Mouse (Mus musculus) heart, embryonic 16.5 days (tissue): ENCODE data around the gene Cryz. TPM values are rescaled to one million over a fixed set of nuclear protein-coding genes. Genes with fewer than 3 reads are reported as not detected.
A peak's percentile ranks its signal among the peaks of the same experiment; 100 is the strongest.

Source experiments
- ATAC-seq: fragments of 200-750 bp; cut with Nextera tagmentation; replicated peaks from 2 replicates; pipeline ENCODE4 v1.8.0; 2017; ENCODE audit warnings: moderate number of reproducible peaks; ENCODE audit not compliant: insufficient read depth, low FRiP score; ENCODE audit errors: extremely low read depth
- H3K27ac ChIP-seq: fragments of 300-500 bp; sonication (generic); 2 replicates; pipeline ENCODE4 v1.5.1; 2014; ENCODE audit warnings: mild to moderate bottlenecking, low read length, control low read depth, moderate library complexity
- H3K27me3 ChIP-seq: fragments of 300-500 bp; sonication (generic); 2 replicates; pipeline ENCODE4 v1.6.1; 2014; ENCODE audit warnings: low read length, mixed read lengths; ENCODE audit not compliant: control insufficient read depth, insufficient read depth
- H3K36me3 ChIP-seq: fragments of 300-500 bp; sonication (generic); 2 replicates; pipeline ENCODE4 v1.6.1; 2014; ENCODE audit not compliant: control insufficient read depth, insufficient read depth
- H3K4me1 ChIP-seq: fragments of 300-500 bp; sonication (generic); 2 replicates; pipeline ENCODE4 v1.6.1; 2014; ENCODE audit warnings: low read length, mixed read lengths; ENCODE audit not compliant: control insufficient read depth, insufficient read depth
- H3K4me2 ChIP-seq: fragments of 300-500 bp; sonication (generic); 2 replicates; pipeline ENCODE4 v1.6.1; 2014; ENCODE audit warnings: low read depth, mild to moderate bottlenecking, control low read depth, low read length
- H3K4me3 ChIP-seq: fragments of 300-500 bp; sonication (generic); 2 replicates; pipeline ENCODE4 v1.5.1; 2014; ENCODE audit warnings: mild to moderate bottlenecking, control low read depth, low read length
- H3K9ac ChIP-seq: fragments of 300-500 bp; sonication (generic); 2 replicates; pipeline ENCODE4 v1.6.1; 2014; ENCODE audit warnings: low read length, control low read depth
- H3K9me3 ChIP-seq: fragments of 300-500 bp; sonication (generic); replicated peaks from 2 replicates; pipeline ENCODE4 v1.6.1; 2016; ENCODE audit warnings: low read length; ENCODE audit not compliant: control insufficient read depth
- WGBS: fragments of 180-500 bp; shearing (Covaris S2); extraction: QIAGEN DNeasy Blood & Tissue Kit; methylation state at CpG from one replicate; pipeline ENCODE4 v1.1.7; 2014; 5-methylcytosine and 5-hydroxymethylcytosine counted together
- polyA plus RNA-seq: library from polyadenylated mRNA; unstranded; fragments of >200 nt; fragmentation: Nextera tagmentation; extraction: Ambion mirVana; gene quantifications from 2 replicates; pipeline ENCODE4 v1.2.1, GENCODE M21; 2015

Cryz gene
- polyA plus RNA-seq, 1 experiment from 2014 or later: 10.2 TPM

DNA sequence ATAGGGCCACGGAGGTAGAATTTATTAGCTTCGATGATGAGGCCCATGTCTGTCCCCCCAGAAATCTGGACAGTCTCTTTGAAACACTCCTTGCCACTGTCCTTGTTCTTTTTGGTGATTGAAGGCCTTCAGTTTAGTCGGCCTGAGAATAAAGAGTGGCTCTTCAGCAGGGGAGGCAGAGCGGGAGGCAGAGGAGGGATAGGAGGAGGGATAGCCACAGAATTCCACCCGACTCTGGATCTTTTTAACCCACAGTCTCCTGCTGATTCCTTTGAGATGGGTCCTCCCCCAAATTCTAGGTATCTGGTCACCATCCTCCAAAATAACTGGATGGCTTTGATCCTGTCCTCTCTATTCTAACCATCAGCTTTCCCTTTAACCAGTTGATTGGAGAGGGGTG, 56.9 kb downstream of the Cryz start:
- Histone ChIP-seq H3K4me2 (no peak overlapping the region), H3K27ac (no peak overlapping the region), H3K36me3 (no peaks in the 10 kb centered on the region), H3K9me3 (no peaks in the 10 kb centered on the region), H3K9ac (no peak overlapping the region), H3K27me3 (peaks cover 10% of the 10 kb centered on the region), H3K4me3 (no peak overlapping the region), H3K4me1 (no peaks in the 10 kb centered on the region; the same call in 1 of the 2 replicates)
- no peak for ATAC-seq
- 70% methylated on average over 5 of the region's 5 CpGs for WGBS

DNA sequence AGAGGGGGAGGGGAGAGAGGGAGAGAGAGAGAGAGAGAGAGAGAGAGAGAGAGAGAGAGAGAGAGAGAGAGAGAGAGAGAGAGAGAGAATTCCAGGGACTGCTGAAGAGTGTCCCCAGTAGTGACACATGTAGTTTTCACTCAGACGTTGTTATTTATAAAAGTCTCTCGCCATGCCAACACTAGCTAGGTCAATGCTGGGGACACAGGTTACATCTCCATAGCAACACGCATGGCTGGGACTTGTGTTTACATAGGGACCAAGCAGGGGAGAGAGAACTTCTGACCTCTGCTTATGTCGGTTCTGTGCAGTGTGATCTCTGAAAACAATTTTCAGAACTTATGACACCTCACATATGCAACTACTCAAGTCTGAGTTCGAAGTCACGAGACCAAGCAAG, 57.8 kb downstream of the Cryz start:
- Histone ChIP-seq H3K9me3 (no peaks in the 10 kb centered on the region), H3K4me2 (no peak overlapping the region), H3K4me3 (no peak overlapping the region), H3K9ac (no peak overlapping the region), H3K4me1 (no peaks in the 10 kb centered on the region; the same call in 1 of the 2 replicates), H3K36me3 (no peaks in the 10 kb centered on the region), H3K27ac (no peak overlapping the region), H3K27me3 (peaks cover 10% of the 10 kb centered on the region)
- no peak for ATAC-seq
- 45% methylated on average over 6 of the region's 6 CpGs for WGBS

DNA sequence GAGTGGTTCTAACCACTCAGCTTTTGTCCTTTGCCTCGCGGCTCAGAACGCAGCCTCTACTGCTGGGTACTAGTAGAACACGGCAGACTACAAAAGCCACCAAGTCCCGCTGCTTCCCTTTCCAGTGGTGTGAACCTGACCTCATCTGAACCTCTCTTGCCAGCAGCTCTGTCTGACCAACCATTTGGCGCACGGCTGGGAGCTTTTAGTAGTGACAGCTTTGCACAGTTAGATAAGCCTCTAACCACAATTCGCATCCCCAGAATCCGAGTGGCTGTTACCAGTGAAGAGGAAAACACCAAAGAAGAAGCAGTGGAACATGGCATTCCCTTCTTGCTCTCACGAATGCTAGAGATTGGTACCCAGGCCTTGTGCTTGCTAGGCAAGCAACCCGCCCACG, 58.4 kb downstream of the Cryz start:
- no peak for ATAC-seq
- H3K27ac ChIP-seq: no peak overlapping the region

DNA sequence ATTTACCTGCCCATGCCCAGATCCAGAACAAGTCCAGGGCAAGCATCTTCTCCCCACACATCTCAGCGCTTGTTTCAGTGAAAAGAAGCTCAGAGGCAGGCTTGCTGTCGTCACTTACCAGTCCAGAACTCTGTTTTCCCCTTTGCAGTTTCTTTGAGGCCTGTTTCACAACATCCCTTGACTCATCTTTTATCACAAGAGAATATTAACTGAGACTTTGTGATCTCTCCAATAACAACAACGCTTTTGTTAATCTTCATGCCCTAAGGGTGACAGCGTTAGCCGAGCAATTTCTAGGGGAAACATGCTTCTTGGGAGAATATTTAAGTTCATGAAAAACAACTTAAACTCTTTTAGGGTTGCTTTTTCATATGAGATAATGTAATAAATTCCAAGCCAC, 59.2 kb downstream of the Cryz start:
- 80% methylated on average over 5 of the region's 5 CpGs for WGBS
- Histone ChIP-seq H3K36me3 (no peaks in the 10 kb centered on the region), H3K9ac (no peak overlapping the region), H3K27me3 (peaks cover 6% of the 10 kb centered on the region), H3K4me1 (no peaks in the 10 kb centered on the region; the same call in 1 of the 2 replicates), H3K4me2 (no peak overlapping the region), H3K4me3 (no peak overlapping the region), H3K9me3 (no peaks in the 10 kb centered on the region), H3K27ac (no peak overlapping the region)
- ATAC-seq: no peak

More for the DNA sequence above, 58.4 kb downstream of the Cryz start:
- Histone ChIP-seq H3K36me3 (no peaks in the 10 kb centered on the region), H3K9me3 (no peaks in the 10 kb centered on the region), H3K27me3 (peaks cover 8% of the 10 kb centered on the region), H3K4me2 (no peak overlapping the region), H3K4me1 (no peaks in the 10 kb centered on the region; the same call in 1 of the 2 replicates), H3K9ac (no peak overlapping the region), H3K4me3 (no peak overlapping the region)
- 51% methylated on average over 12 of the region's 12 CpGs for WGBS

DNA sequence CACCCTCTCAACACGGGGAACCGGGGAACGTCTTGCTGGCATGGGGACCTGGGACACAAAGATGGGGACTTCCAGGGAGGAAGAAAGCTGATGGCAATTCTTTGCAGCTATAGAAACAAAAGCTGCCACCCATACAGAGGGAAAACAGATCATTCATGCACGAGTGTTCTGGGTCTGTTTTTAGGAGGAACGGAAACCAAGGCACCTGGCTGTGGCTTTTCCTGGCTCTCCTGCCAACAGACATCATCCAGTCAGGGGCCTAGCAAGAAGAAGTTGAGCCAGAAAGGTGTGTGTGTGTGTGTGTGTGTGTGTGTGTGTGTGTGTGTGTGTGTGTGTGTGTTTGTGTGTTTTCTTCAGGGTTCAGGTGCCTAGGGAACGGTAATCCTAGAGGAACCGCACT, 67.0 kb downstream of the Cryz start, which contains the start of gene Erich3:
Erich3 (plus strand) TSS at position 315 of the 400 bp plus-strand sequence.
- Histone ChIP-seq H3K4me2 (peak within 1 kb of the TSS; percentile 78), H3K9me3 (no peaks in the 10 kb centered on the region), H3K4me1 (no peaks in the 10 kb centered on the region), H3K27ac (no peak within 1 kb of the TSS), H3K4me3 (peak within 1 kb of the TSS; percentile 46), H3K27me3 (peaks cover 28% of the 10 kb centered on the region), H3K36me3 (no peaks in the 10 kb centered on the region), H3K9ac (peak within 1 kb of the TSS; percentile 56; the same call in 1 of the 2 replicates)
- ATAC-seq: peak; percentile 44
- WGBS: 30% methylated on average over 6 of the region's 7 CpGs

DNA sequence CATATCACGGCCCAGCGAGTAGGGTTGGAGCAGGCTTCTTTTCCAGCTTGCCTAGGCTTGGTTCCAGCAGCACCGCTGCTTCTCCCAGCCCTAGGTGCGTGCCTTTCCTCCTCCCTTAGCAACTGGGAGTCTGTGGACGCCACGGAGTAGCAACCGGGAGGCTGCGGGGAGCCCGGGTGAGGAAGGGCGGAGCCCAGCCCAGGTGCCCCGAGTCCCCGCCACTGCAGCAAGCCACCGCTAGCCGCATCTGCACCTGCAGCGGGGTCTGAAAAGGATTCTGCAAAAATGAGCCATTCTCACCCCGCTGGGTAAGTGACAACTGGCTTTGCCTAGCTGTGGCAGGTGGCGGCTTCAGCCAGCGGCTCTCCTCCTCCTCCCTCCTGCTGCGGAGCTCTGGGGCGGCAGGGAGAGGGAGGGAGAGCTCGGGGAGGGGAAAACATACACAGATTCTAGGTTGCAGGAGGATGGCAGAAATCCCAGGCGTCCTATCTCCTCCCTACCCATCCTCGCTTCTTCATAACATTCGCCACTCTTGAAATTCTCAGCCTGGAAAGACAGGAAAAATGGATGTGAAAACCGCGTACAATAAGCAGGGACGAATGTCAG, 67.6 kb downstream of the Cryz start:
- Histone ChIP-seq H3K9me3 (no peaks in the 10 kb centered on the region), H3K27ac (no peak overlapping the region), H3K36me3 (no peaks in the 10 kb centered on the region), H3K4me3 (peak overlapping the region; percentile 46), H3K4me1 (no peaks in the 10 kb centered on the region), H3K4me2 (peak overlapping the region; percentile 78), H3K9ac (peak overlapping the region; percentile 56; the same call in 1 of the 2 replicates), H3K27me3 (peaks cover 28% of the 10 kb centered on the region)
- ATAC-seq: peak; percentile 75
- 4% methylated on average over 24 of the region's 27 CpGs for WGBS

DNA sequence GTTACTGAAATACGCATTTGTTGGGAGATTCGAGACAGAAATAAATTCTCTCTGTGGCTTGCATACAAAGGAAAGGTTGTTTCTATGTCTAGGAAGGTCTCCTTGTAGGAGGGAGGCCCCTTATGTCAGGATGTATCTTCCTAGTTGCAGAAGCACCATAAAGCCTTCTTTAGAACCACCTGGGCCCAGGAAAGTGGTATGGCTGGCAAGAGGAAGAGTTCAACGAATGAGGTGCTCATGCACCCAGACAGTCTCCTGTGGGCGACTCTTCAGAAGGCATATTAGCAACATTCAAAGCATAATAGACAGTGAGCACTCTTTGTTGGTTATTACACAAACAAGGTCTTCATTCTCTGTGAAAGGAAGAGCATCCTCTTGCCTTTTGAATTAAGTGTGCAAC, 68.1 kb downstream of the Cryz start:
- no peak overlapping the region for H3K4me3 ChIP-seq
- H3K4me1 ChIP-seq: no peaks in the 10 kb centered on the region
- no peak overlapping the region for H3K9ac ChIP-seq
- ATAC-seq: no peak
- no peaks in the 10 kb centered on the region for H3K36me3 ChIP-seq
- H3K27ac ChIP-seq: no peak overlapping the region
- WGBS: 34% methylated on average over 4 of the region's 4 CpGs
- H3K9me3 ChIP-seq: no peaks in the 10 kb centered on the region
- H3K4me2 ChIP-seq: no peak overlapping the region
- peaks cover 28% of the 10 kb centered on the region for H3K27me3 ChIP-seq

DNA sequence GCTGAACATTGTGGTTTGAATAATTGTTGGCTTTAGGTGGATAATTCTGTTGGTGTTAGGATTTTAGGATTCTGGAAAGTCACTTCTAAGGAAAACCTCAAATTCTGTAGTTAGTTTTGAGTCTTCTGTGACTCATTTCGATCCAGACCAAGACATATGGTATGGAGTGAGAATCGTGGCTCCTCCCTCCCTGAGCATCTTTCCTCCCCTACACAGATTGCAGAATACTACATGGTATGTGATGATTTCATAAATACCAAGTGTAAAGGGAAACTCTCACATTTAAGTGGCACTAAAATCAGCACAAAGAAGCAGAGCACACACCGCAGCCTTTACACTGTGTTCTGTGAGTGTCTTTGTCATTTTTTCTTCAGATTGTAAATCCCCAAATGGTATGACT, 72.0 kb downstream of the Cryz start:
- no peak for ATAC-seq
- WGBS: 70% methylated on average over 3 of the region's 3 CpGs

DNA sequence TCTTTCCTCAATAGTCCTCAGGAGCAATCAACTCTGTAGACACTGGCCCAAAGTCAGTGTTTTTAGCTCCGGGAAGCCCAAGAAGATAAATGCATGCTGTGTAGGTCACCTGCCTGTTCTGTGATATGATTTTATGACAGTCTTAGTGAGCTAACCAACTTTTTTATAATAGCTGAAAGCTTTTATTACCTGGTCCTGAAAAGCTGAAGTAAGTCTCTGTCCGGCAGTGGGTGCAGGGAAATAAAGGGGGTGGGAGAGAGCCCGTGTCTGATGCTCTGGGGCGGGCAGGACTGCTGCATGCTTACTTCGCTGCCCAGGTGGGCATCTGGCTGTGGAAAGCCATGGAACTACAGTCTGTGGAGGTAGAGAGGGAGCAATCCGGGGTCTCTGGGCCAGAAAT, 74.1 kb downstream of the Cryz start:
- Histone ChIP-seq H3K4me1 (no peaks in the 10 kb centered on the region), H3K36me3 (no peaks in the 10 kb centered on the region), H3K27ac (no peak overlapping the region), H3K27me3 (0 out of 2 replicates have a peak, but pooled peaks cover 4% of the 10 kb centered on the region), H3K9me3 (no peaks in the 10 kb centered on the region), H3K9ac (no peak overlapping the region), H3K4me3 (no peak overlapping the region), H3K4me2 (no peak overlapping the region)
- ATAC-seq: no peak
- 84% methylated on average over 6 of the region's 6 CpGs for WGBS

More for the DNA sequence above, 72.0 kb downstream of the Cryz start:
- Histone ChIP-seq H3K36me3 (no peaks in the 10 kb centered on the region), H3K9me3 (no peaks in the 10 kb centered on the region), H3K27ac (no peak overlapping the region), H3K4me1 (no peaks in the 10 kb centered on the region), H3K4me3 (no peak overlapping the region), H3K4me2 (no peak overlapping the region), H3K9ac (no peak overlapping the region), H3K27me3 (peaks cover 19% of the 10 kb centered on the region)
